Mouse (Mus musculus) megakaryocyte, embryonic 14.5 days (primary cell): Measurements from ENCODE around the gene Tmem174. TPM values are rescaled to one million over a fixed set of nuclear protein-coding genes. Genes with fewer than 3 reads are reported as not detected.

Experiments used
- H3K27me3 ChIP-seq: replicated peaks from 2 replicates; pipeline ENCODE3; 2012; ENCODE audit warnings: inconsistent platforms
- H3K36me3 ChIP-seq: replicated peaks from 2 replicates; pipeline ENCODE3; 2012; ENCODE audit warnings: low read length, inconsistent platforms, mixed read lengths
- H3K4me1 ChIP-seq: 2 replicates; pipeline ENCODE4 v1.6.1; 2012; ENCODE audit warnings: inconsistent platforms
- H3K4me3 ChIP-seq: replicated peaks from 2 replicates; pipeline ENCODE3; 2012; ENCODE audit warnings: moderate library complexity, mild to moderate bottlenecking, inconsistent platforms
- H3K9me3 ChIP-seq: 2 replicates; pipeline ENCODE4 v1.6.1; 2012; ENCODE audit warnings: inconsistent platforms
- FLI1 ChIP-seq: IDR thresholded peaks from 2 replicates; pipeline ENCODE4 v1.6.1; 2012; ENCODE audit warnings: low read length, inconsistent platforms, mixed read lengths
- GATA1 ChIP-seq: IDR thresholded peaks from 3 replicates; pipeline ENCODE4 v1.6.1; 2012; ENCODE audit warnings: mixed read lengths, low read length, inconsistent platforms, borderline replicate concordance
- polyA plus RNA-seq: library from polyadenylated mRNA; stranded (reverse); fragments of >175 nt; gene quantifications from 2 replicates; pipeline ENCODE4 v1.2.3, GENCODE M21; 2012; ENCODE audit warnings: low replicate concordance; ENCODE audit not compliant: insufficient read depth

Gene Tmem174
- polyA plus RNA-seq, 1 experiment, result not detected

- Histone ChIP-seq H3K4me3 (no peak overlapping the region), H3K4me1 (no peaks in the 10 kb centered on the region), H3K9me3 (peaks cover 20% of the 10 kb centered on the region), H3K36me3 (no peaks in the 10 kb centered on the region), H3K27me3 (peaks cover 4% of the 10 kb centered on the region)
- TF ChIP-seq GATA1 (no peak), FLI1 (no peak)
Observed at GRCm38 (mm10) chr13:98662173-98662675, 25.0 kb upstream of the Tmem174 start.

GRCm38 (mm10) chr13:98656034-98656471, 18.8 kb upstream of the Tmem174 start:
- H3K9me3 ChIP-seq, result 0 out of 2 replicates have a peak, but pooled peaks cover 5% of the 10 kb centered on the region
- peaks cover 4% of the 10 kb centered on the region for H3K27me3 ChIP-seq
- TF ChIP-seq FLI1 (no peak), GATA1 (no peak)
- no peak overlapping the region for H3K4me3 ChIP-seq
- H3K36me3 ChIP-seq, result no peaks in the 10 kb centered on the region
- no peaks in the 10 kb centered on the region for H3K4me1 ChIP-seq

- TF ChIP-seq FLI1, result no peak
- no peak for TF ChIP-seq GATA1
- Histone ChIP-seq H3K4me3 (no peak overlapping the region), H3K4me1 (no peaks in the 10 kb centered on the region), H3K9me3 (0 out of 2 replicates have a peak, but pooled peaks cover 5% of the 10 kb centered on the region), H3K27me3 (peaks cover 6% of the 10 kb centered on the region), H3K36me3 (no peaks in the 10 kb centered on the region)
Observed at GRCm38 (mm10) chr13:98655346-98655745, 18.1 kb upstream of the Tmem174 start.

- H3K9me3 ChIP-seq, result 0 out of 2 replicates have a peak, but pooled peaks cover 5% of the 10 kb centered on the region
- H3K4me1 ChIP-seq, result no peaks in the 10 kb centered on the region
- no peak overlapping the region for H3K4me3 ChIP-seq
- H3K27me3 ChIP-seq, result peaks cover 6% of the 10 kb centered on the region
- TF ChIP-seq GATA1 (no peak), FLI1 (no peak)
- H3K36me3 ChIP-seq, result no peaks in the 10 kb centered on the region
Observed at GRCm38 (mm10) chr13:98654129-98654939, 17.1 kb upstream of the Tmem174 start.

- no peaks in the 10 kb centered on the region for H3K9me3 ChIP-seq
- H3K27me3 ChIP-seq, result peaks cover 4% of the 10 kb centered on the region
- H3K36me3 ChIP-seq, result no peaks in the 10 kb centered on the region
- TF ChIP-seq FLI1, result no peak
- no peak for TF ChIP-seq GATA1
- no peak overlapping the region for H3K4me3 ChIP-seq
- H3K4me1 ChIP-seq, result no peaks in the 10 kb centered on the region
Observed at GRCm38 (mm10) chr13:98652194-98652593, 15.0 kb upstream of the Tmem174 start.

GRCm38 (mm10) chr13:98651228-98651977, 14.2 kb upstream of the Tmem174 start:
- H3K4me1 ChIP-seq, result no peaks in the 10 kb centered on the region
- H3K36me3 ChIP-seq, result no peaks in the 10 kb centered on the region
- no peak overlapping the region for H3K4me3 ChIP-seq
- no peak for TF ChIP-seq FLI1
- no peak for TF ChIP-seq GATA1
- H3K27me3 ChIP-seq, result peaks cover 4% of the 10 kb centered on the region
- H3K9me3 ChIP-seq, result no peaks in the 10 kb centered on the region

- peak overlapping the region; percentile 10 for H3K4me3 ChIP-seq
- H3K4me1 ChIP-seq, result no peaks in the 10 kb centered on the region
- TF ChIP-seq FLI1 (no peak), GATA1 (no peak)
- H3K36me3 ChIP-seq, result no peaks in the 10 kb centered on the region
- H3K27me3 ChIP-seq, result peaks cover 4% of the 10 kb centered on the region
- H3K9me3 ChIP-seq, result no peaks in the 10 kb centered on the region
Observed at GRCm38 (mm10) chr13:98647775-98648568, 10.8 kb upstream of the Tmem174 start.

- Histone ChIP-seq H3K27me3 (no peaks in the 10 kb centered on the region), H3K36me3 (no peaks in the 10 kb centered on the region), H3K4me3 (no peak overlapping the region), H3K4me1 (no peaks in the 10 kb centered on the region), H3K9me3 (peaks cover 24% of the 10 kb centered on the region)
- TF ChIP-seq GATA1 (no peak), FLI1 (no peak)
Observed at GRCm38 (mm10) chr13:98638507-98639166, 1.4 kb upstream of the Tmem174 start.

- peaks cover 24% of the 10 kb centered on the region for H3K9me3 ChIP-seq
- TF ChIP-seq FLI1 (no peak), GATA1 (no peak)
- H3K27me3 ChIP-seq, result no peaks in the 10 kb centered on the region
- no peak overlapping the region for H3K4me3 ChIP-seq
- H3K4me1 ChIP-seq, result no peaks in the 10 kb centered on the region
- H3K36me3 ChIP-seq, result no peaks in the 10 kb centered on the region
Observed at GRCm38 (mm10) chr13:98636571-98636970, 639 bp downstream of the Tmem174 start.
